Mouse (Mus musculus) lung, postnatal 0 days (tissue): ENCODE results near the gene Wdr86.

Experiments used
- CTCF ChIP-seq: IDR thresholded peaks from 2 replicates; pipeline ENCODE4 v1.5.1; 2016; ENCODE audit warnings: antibody characterized with exemption, mild to moderate bottlenecking
- EP300 ChIP-seq: IDR thresholded peaks from 2 replicates; pipeline ENCODE4 v1.6.1; 2016; ENCODE audit warnings: antibody characterized with exemption, mild to moderate bottlenecking, control low read depth

DNA sequence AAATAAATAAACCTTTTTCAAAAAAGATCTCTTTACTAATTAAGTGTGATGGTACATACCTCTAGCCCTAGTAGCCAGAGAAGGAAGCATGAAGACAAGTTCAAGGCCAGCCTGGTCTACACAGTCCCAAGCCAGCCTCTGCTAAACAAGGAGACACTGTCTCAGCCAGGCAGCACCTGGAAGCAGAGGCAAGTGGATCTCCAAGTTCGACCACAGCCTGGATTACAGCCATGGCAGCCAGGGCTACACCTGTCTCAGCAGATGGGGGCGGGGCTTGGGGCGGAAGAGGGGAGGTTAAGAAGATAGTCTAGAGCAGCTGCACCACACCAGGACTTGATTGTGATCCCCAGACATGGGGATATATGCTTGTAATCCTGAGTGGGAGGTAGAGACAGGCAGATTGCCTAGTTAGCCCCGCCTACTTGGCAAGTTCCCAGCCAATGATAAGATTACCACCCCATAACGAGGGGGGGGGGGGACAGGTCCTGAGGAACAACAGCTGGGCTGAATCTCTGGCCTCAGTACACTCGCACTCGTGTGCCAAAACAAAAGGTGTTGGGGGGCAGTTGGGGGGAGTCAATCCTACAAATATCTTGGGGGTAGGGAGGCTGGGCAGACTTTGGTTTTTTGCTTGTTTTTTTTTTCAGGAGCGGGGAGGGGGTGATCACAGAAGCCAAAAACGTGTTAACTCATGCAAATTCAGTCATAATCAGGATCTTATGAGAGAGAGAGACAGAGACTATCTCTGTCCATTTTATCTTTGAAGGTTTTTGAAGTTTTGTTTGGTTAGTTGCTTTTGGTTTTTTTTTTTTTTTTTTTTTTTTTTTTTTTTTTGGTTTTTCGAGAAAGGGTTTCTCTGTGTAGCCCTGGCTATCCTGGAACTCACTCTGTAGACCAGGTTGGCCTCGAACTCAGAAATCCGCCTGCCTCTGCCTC is 3.4 kb downstream of the Wdr86 start:
- TF ChIP-seq CTCF (no peak), EP300 (no peak)
